Mouse (Mus musculus): Measurements from ENCODE around the gene Ppp1r15a. TPM values are rescaled to one million over a fixed set of nuclear protein-coding genes. Genes with fewer than 3 reads are reported as not detected.

Ppp1r15a gene
- total and polyA plus RNA-seq, 3 experiments = 11.7 to 37.1 (median 13.9) TPM

GRCm38 (mm10) chr7:45553519-45553918, 27.5 kb upstream of the Ppp1r15a start:
- no peak overlapping the region for H3K4me2 ChIP-seq (ENCODE audit: insufficient read depth, low read depth, poor library complexity, severe bottlenecking)
- peaks cover 0 to 5% of the 10 kb centered on the region in 2 experiments for H3K36me3 ChIP-seq (replicated peaks in 1 of 2; ENCODE audit: control insufficient read depth in 1 of 2, insufficient read depth in 1 of 2, low read length in 1 of 2)
- H3K27ac ChIP-seq (ENCODE audit: insufficient read depth, low read depth) = no peak overlapping the region
- in situ Hi-C loops (cut with MboI; ENCODE audit: low pct_ligation_motif_present, low pct_unique_long_range_greater_than_20kb, low sequenced_read_pairs) (no loop called here), dilution Hi-C loops (cut with MboI; ENCODE audit: extremely low pct_ligation_motif_present, extremely low pct_unique_long_range_greater_than_20kb, low sequenced_read_pairs) (no loop called here)
- no peaks in the 10 kb centered on the region for H3K9me3 ChIP-seq (replicated peaks; ENCODE audit: low read length)
- no peaks in the 10 kb centered on the region for H3K79me2 ChIP-seq (replicated peaks; ENCODE audit: control insufficient read depth, extremely low read depth, insufficient read depth, poor library complexity, severe bottlenecking)
- H3K27me3 ChIP-seq (replicated peaks) = no peaks in the 10 kb centered on the region
- TF ChIP-seq SIN3A (IDR thresholded peaks at IDR 0.05; ENCODE audit: low read length) = no peak
- no peak for TF ChIP-seq CHD2 (IDR thresholded peaks at IDR 0.05; ENCODE audit: low read length)
- no peak for TF ChIP-seq RCOR1 (conservative IDR thresholded peaks at IDR 0.05; ENCODE audit: low read depth, low read length)
- TF ChIP-seq POLR2A (IDR thresholded peaks at IDR 0.05; ENCODE audit: low read depth, low read length) = no peak
- no peak for TF ChIP-seq E2F4 (IDR thresholded peaks at IDR 0.05; ENCODE audit: insufficient replicate concordance, low read depth, low read length)
- no peak for TF ChIP-seq CHD1 (IDR thresholded peaks at IDR 0.05; ENCODE audit: low read depth, low read length)
- no peak for TF ChIP-seq CTCF (conservative IDR thresholded peaks at IDR 0.05 in 1 of 2, IDR thresholded peaks at IDR 0.05 in 1 of 2; ENCODE audit: low read depth in 2 of 2, low read length in 2 of 2)
- no peak for TF ChIP-seq GABPA (IDR thresholded peaks at IDR 0.05; ENCODE audit: insufficient replicate concordance, low read depth, low read length)
- no peak for TF ChIP-seq SMC3 (IDR thresholded peaks at IDR 0.05; ENCODE audit: low read depth, low read length)
- TF ChIP-seq MAFK (IDR thresholded peaks at IDR 0.05; ENCODE audit: insufficient replicate concordance, low read length) = no peak
- no peak for TF ChIP-seq HCFC1 (IDR thresholded peaks at IDR 0.05; ENCODE audit: low read depth, low read length)
- TF ChIP-seq ELF1 (IDR thresholded peaks at IDR 0.05; ENCODE audit: low read depth, low read length) = no peak
- no peak for TF ChIP-seq MXI1 (IDR thresholded peaks at IDR 0.05; ENCODE audit: low read depth, low read length)
- DNase-seq (ENCODE audit: extremely low read depth) = no peak
- H3K9ac ChIP-seq (ENCODE audit: insufficient read depth, low read depth) = no peak overlapping the region
- H3K4me1 ChIP-seq (ENCODE audit: control insufficient read depth in 1 of 2, insufficient read depth in 2 of 2) = peaks cover 0 to 47% of the 10 kb centered on the region in 2 experiments; a peak in 2 of 4 replicates
- no peak overlapping the region for H3K4me3 ChIP-seq (replicated peaks in 1 of 3; ENCODE audit: low read depth in 2 of 3, low read length in 2 of 3, poor library complexity in 1 of 3)

GRCm38 (mm10) chr7:45551512-45551883, 25.4 kb upstream of the Ppp1r15a start:
- DNase-seq (ENCODE audit: extremely low read depth) = no peak
- no peaks in the 10 kb centered on the region for H3K27me3 ChIP-seq (replicated peaks)
- no peaks in the 10 kb centered on the region for H3K9me3 ChIP-seq (replicated peaks; ENCODE audit: low read length)
- H3K4me1 ChIP-seq (ENCODE audit: control insufficient read depth in 1 of 2, insufficient read depth in 2 of 2) = peaks cover 0 to 40% of the 10 kb centered on the region in 2 experiments; a peak in 2 of 4 replicates
- no peaks in the 10 kb centered on the region for H3K36me3 ChIP-seq (replicated peaks in 1 of 2; ENCODE audit: control insufficient read depth in 1 of 2, insufficient read depth in 1 of 2, low read length in 1 of 2)
- no peak overlapping the region for H3K4me2 ChIP-seq (ENCODE audit: insufficient read depth, low read depth, poor library complexity, severe bottlenecking)
- TF ChIP-seq SIN3A (IDR thresholded peaks at IDR 0.05; ENCODE audit: low read length) = no peak
- H3K9ac ChIP-seq (ENCODE audit: insufficient read depth, low read depth) = no peak overlapping the region
- dilution Hi-C loops (cut with MboI; ENCODE audit: extremely low pct_ligation_motif_present, extremely low pct_unique_long_range_greater_than_20kb, low sequenced_read_pairs) (no loop called here), in situ Hi-C loops (cut with MboI; ENCODE audit: low pct_ligation_motif_present, low pct_unique_long_range_greater_than_20kb, low sequenced_read_pairs) (no loop called here)
- no peaks in the 10 kb centered on the region for H3K79me2 ChIP-seq (replicated peaks; ENCODE audit: control insufficient read depth, extremely low read depth, insufficient read depth, poor library complexity, severe bottlenecking)
- no peak overlapping the region for H3K27ac ChIP-seq (ENCODE audit: insufficient read depth, low read depth)
- H3K4me3 ChIP-seq (replicated peaks in 1 of 3; ENCODE audit: low read depth in 2 of 3, low read length in 2 of 3, poor library complexity in 1 of 3) = no peak overlapping the region

- no peak overlapping the region for H3K9ac ChIP-seq (ENCODE audit: insufficient read depth, low read depth)
- in situ Hi-C loops (cut with MboI; ENCODE audit: low pct_ligation_motif_present, low pct_unique_long_range_greater_than_20kb, low sequenced_read_pairs) (no loop called here), dilution Hi-C loops (cut with MboI; ENCODE audit: extremely low pct_ligation_motif_present, extremely low pct_unique_long_range_greater_than_20kb, low sequenced_read_pairs) (no loop called here)
- H3K4me2 ChIP-seq (ENCODE audit: insufficient read depth, low read depth, poor library complexity, severe bottlenecking) = no peak overlapping the region
- no peaks in the 10 kb centered on the region for H3K36me3 ChIP-seq (replicated peaks in 1 of 2; ENCODE audit: control insufficient read depth in 1 of 2, insufficient read depth in 1 of 2, low read length in 1 of 2)
- H3K27ac ChIP-seq (ENCODE audit: insufficient read depth, low read depth) = no peak overlapping the region
- peaks cover 0 to 35% of the 10 kb centered on the region in 2 experiments; a peak in 2 of 4 replicates for H3K4me1 ChIP-seq (ENCODE audit: control insufficient read depth in 1 of 2, insufficient read depth in 2 of 2)
- no peak for DNase-seq (ENCODE audit: extremely low read depth)
- H3K4me3 ChIP-seq (replicated peaks in 1 of 3; ENCODE audit: low read depth in 2 of 3, low read length in 2 of 3, poor library complexity in 1 of 3) = no peak overlapping the region
- TF ChIP-seq NRF1 (IDR thresholded peaks at IDR 0.05; ENCODE audit: low read depth, low read length) (no peak), ELF1 (IDR thresholded peaks at IDR 0.05; ENCODE audit: low read depth, low read length) (no peak), ZNF384 (IDR thresholded peaks at IDR 0.05; ENCODE audit: low read depth, low read length) (no peak), EP300 (IDR thresholded peaks at IDR 0.05; ENCODE audit: low read length) (no peak), MAZ (IDR thresholded peaks at IDR 0.05; ENCODE audit: low read depth, low read length) (no peak), POLR2A (IDR thresholded peaks at IDR 0.05; ENCODE audit: low read depth, low read length) (no peak), IRF4 (IDR thresholded peaks at IDR 0.05; ENCODE audit: low read depth, low read length) (no peak), PAX5 (IDR thresholded peaks at IDR 0.05; ENCODE audit: low read length) (no peak), RAD21 (IDR thresholded peaks at IDR 0.05; ENCODE audit: low read depth, low read length) (no peak), USF1 (IDR thresholded peaks at IDR 0.05; ENCODE audit: low read depth, low read length) (no peak), CTCF (conservative IDR thresholded peaks at IDR 0.05 in 1 of 2, IDR thresholded peaks at IDR 0.05 in 1 of 2; ENCODE audit: low read depth in 2 of 2, low read length in 2 of 2) (no peak), JUND (conservative IDR thresholded peaks at IDR 0.05; ENCODE audit: low read depth, low read length) (no peak), CHD2 (IDR thresholded peaks at IDR 0.05; ENCODE audit: low read length) (no peak), JUN (IDR thresholded peaks at IDR 0.05; ENCODE audit: insufficient read depth, low read depth, low read length) (no peak), KAT2A (IDR thresholded peaks at IDR 0.05; ENCODE audit: insufficient replicate concordance, low read length) (no peak), SMC3 (IDR thresholded peaks at IDR 0.05; ENCODE audit: low read depth, low read length) (no peak)
- H3K79me2 ChIP-seq (replicated peaks; ENCODE audit: control insufficient read depth, extremely low read depth, insufficient read depth, poor library complexity, severe bottlenecking) = no peaks in the 10 kb centered on the region
- H3K27me3 ChIP-seq (replicated peaks) = no peaks in the 10 kb centered on the region
- H3K9me3 ChIP-seq (replicated peaks; ENCODE audit: low read length) = no peaks in the 10 kb centered on the region
Measured at GRCm38 (mm10) chr7:45550821-45551511, 24.9 kb upstream of the Ppp1r15a start.

All from CH12.LX (cell line).